Mouse (Mus musculus): Measurements from ENCODE around the gene Gm10354. TPM values are rescaled to one million over a fixed set of nuclear protein-coding genes. Genes with fewer than 3 reads are reported as not detected.
"Not testable (repeated sequence)": the region's sequence is repeated elsewhere in the genome, so short reads cannot be mapped to it uniquely, and the experiment has no call there.

The Gm10354 gene
- polyA plus RNA-seq, 1 experiment from 2014 or later, result not detected

DNA sequence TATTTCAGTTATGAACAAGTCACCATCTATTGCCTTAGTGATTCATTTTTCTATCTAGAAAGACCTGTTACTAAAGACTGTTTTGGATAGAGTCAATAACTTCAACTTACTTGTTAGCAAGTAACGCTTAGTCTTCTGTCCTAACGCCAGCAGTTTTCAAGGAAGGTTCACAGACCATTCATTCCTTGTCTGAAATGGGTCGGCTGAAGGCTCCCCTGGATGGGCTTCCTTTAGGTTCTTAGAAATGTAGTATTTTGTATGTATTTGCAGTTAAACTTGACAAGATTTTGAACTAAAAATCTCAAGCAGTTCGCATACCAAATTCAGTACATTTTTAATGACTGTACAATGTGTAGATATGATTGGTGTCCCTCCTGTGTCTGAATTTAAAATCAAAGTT lies 18.8 kb upstream of the Gm10354 start:
- 79% methylated on average over 4 of the region's 4 CpGs for WGBS
- not testable (repeated sequence) for ATAC-seq (ENCODE audit: low read depth)

DNA sequence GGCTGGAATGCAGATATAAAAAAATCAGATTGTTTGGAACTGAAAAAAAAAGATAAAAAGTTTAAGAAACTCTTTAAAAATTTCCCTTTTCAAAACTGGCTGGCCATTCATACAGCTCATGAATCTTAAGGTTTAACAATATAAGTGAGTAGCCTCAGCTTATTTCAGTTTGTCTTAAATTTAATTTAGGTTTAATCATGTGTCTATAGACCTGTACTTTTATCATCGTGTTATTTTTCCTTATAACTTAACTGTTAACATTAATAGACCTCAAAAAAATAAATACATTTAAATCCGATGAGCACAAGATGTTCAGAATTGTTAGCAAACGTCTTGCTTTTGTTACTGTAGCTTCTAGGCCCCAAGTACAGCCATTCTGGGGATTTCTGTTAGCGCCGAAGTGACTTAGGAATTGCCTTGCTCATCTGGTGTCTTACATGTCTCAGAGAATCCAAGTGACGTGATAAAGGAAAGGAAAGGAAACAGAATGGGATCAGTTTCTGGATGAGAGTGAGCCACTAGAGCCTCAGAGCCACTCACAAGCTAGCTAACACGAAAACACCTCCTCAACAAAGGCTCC lies 18.0 kb upstream of the Gm10354 start:
- H3K4me3 ChIP-seq (ENCODE audit: low read length); H3K36me3 ChIP-seq (ENCODE audit: control insufficient read depth, insufficient read depth, low read length); H3K27ac ChIP-seq (ENCODE audit: low read length); H3K27me3 ChIP-seq (ENCODE audit: control insufficient read depth, insufficient read depth, low read depth, low read length); H3K9me3 ChIP-seq (ENCODE audit: control insufficient read depth, low read length); H3K4me2 ChIP-seq (ENCODE audit: low read depth, low read length); H3K9ac ChIP-seq (ENCODE audit: low read length); ATAC-seq (ENCODE audit: low read depth); H3K4me1 ChIP-seq (replicated peaks; ENCODE audit: control insufficient read depth, insufficient read depth, low read length): not testable (repeated sequence)
- WGBS, result 72% methylated on average over 6 of the region's 7 CpGs

More for the DNA sequence above, 18.8 kb upstream of the Gm10354 start:
- not testable (repeated sequence) for H3K4me2 ChIP-seq (ENCODE audit: low read depth, low read length); H3K4me1 ChIP-seq (replicated peaks; ENCODE audit: control insufficient read depth, insufficient read depth, low read length); H3K9me3 ChIP-seq (ENCODE audit: control insufficient read depth, low read length); H3K4me3 ChIP-seq (ENCODE audit: low read length); H3K9ac ChIP-seq (ENCODE audit: low read length); H3K27me3 ChIP-seq (ENCODE audit: control insufficient read depth, insufficient read depth, low read depth, low read length); H3K36me3 ChIP-seq (ENCODE audit: control insufficient read depth, insufficient read depth, low read length); H3K27ac ChIP-seq (ENCODE audit: low read length)

DNA sequence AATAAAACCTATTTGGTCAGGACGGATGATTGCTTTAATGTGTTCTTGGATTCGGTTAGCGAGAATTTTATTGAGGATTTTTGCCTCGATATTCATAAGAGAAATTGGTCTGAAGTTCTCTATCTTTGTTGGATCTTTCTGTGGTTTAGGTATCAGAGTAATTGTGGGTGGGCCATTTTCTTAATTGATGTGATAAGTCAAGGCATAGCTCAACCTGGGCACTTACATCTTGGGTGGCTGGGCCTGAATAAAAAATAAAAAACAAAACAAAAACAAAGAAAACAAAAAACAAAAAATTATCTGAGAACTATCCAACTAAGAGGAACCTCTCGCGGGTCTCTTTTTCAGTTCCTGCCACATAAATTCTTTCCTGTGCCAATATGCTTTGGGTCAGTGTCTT lies 15.4 kb upstream of the Gm10354 start:
- H3K4me3 ChIP-seq (ENCODE audit: low read length); H3K27me3 ChIP-seq (ENCODE audit: control insufficient read depth, insufficient read depth, low read depth, low read length); H3K36me3 ChIP-seq (ENCODE audit: control insufficient read depth, insufficient read depth, low read length); H3K4me2 ChIP-seq (ENCODE audit: low read depth, low read length); H3K9me3 ChIP-seq (ENCODE audit: control insufficient read depth, low read length); H3K9ac ChIP-seq (ENCODE audit: low read length); H3K27ac ChIP-seq (ENCODE audit: low read length); H3K4me1 ChIP-seq (replicated peaks; ENCODE audit: control insufficient read depth, insufficient read depth, low read length): not testable (repeated sequence)
- peak; percentile 54; the same call in 1 of the 2 replicates for ATAC-seq (ENCODE audit: low read depth)
- WGBS, result 82% methylated on average over 6 of the region's 6 CpGs

DNA sequence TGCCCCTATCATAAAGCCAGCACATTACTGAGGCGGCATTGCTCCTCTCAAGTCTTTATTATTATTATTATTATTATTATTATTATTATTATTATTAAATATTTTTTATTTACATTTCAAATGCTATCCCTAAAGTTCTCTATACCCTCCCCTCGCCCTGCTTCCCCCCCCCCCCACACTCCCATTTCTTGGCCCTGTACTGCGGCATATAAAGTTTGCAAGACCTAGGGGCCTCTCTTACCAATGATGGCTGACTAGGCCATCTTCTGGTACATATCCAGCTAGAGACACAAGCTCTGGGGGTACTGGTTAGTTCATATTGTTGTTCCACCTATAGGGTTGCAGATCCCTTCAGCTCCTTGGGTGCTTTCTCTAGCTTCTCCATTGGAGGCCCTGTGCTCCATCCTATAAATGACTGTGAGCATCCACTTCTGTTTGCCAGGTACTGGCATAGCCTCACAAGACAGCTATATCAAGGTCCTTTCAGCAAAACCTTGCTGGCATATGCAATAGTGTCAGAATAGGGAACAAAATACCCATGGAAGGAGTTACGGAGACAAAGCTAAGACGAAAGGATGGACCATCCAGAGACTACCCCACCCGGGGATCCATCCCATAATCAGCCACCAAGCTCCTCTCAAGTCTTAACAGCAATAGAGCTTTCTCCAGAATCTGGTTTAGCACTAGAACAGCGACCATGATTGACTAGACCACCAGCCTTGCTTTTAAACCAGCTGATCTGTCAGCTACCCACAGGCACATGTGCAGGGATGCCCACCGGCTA lies 11.8 kb upstream of the Gm10354 start:
- not testable (repeated sequence) for H3K9me3 ChIP-seq (ENCODE audit: control insufficient read depth, low read length); H3K9ac ChIP-seq (ENCODE audit: low read length); H3K27ac ChIP-seq (ENCODE audit: low read length); ATAC-seq (ENCODE audit: low read depth); H3K4me3 ChIP-seq (ENCODE audit: low read length); H3K36me3 ChIP-seq (ENCODE audit: control insufficient read depth, insufficient read depth, low read length); H3K4me1 ChIP-seq (replicated peaks; ENCODE audit: control insufficient read depth, insufficient read depth, low read length); H3K4me2 ChIP-seq (ENCODE audit: low read depth, low read length); H3K27me3 ChIP-seq (ENCODE audit: control insufficient read depth, insufficient read depth, low read depth, low read length)
- WGBS, result 69% methylated on average over 7 of the region's 8 CpGs

DNA sequence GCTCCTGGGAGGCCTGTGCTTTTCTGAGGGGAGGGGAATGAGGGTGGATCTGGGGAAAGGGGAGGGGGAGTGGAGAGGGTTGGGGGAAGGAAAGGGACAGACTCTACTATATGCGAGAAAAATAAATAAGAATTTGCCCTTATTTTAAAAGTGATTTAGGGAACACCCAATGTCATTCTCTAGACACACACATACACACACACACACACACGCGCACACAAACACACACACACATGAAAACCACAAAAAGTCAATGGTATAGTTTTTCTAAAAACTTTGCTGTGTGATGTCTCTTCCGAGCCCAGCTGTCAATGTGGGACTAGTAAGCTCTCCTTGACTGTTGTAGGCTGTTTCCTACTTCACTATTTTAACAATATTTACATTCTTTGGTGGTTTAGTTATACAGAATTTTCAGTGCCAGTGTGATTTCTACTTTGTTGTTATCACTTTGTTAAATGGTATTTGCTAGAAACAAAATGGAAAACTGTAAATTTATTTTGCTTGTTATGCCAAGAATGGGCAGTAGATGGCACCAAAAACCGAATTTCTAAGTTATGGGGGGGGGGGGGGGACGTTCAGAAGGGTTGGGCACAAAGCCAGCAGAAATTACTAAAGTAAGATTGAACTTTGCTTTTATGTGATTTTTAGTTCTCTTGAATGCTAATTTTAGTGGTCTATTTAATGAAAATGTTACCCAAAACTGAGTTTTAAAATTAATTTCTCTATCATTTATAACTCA lies 8.1 kb upstream of the Gm10354 start:
- not testable (repeated sequence) for H3K9me3 ChIP-seq (ENCODE audit: control insufficient read depth, low read length); H3K9ac ChIP-seq (ENCODE audit: low read length); H3K36me3 ChIP-seq (ENCODE audit: control insufficient read depth, insufficient read depth, low read length); H3K27me3 ChIP-seq (ENCODE audit: control insufficient read depth, insufficient read depth, low read depth, low read length); H3K4me1 ChIP-seq (replicated peaks; ENCODE audit: control insufficient read depth, insufficient read depth, low read length); H3K27ac ChIP-seq (ENCODE audit: low read length); H3K4me3 ChIP-seq (ENCODE audit: low read length); H3K4me2 ChIP-seq (ENCODE audit: low read depth, low read length)
- ATAC-seq (ENCODE audit: low read depth), result 0 out of 2 replicates have a peak, but pooled peaks have one; percentile 38
- 35% methylated on average over 5 of the region's 6 CpGs for WGBS

DNA sequence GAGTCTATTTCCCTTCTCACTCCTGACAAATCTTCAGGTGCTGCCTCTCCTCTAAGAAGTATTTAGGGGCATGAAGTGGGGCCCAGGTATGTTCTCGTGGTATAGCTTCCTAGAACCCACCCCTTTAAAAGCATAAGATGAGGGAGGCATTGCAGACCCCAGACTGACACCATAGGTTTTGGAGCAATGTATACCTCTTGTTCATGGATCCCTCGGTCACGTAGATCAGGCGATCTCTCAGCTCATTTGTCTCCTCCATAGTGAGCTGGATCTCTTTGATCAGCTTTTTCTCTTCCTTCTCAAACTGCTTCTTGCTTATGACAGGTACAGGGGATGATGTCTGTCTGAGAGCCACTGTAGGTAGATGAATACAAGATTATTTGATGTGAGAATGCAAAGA lies 1.4 kb downstream of the Gm10354 start:
- not testable (repeated sequence) for H3K4me1 ChIP-seq (replicated peaks; ENCODE audit: control insufficient read depth, insufficient read depth, low read length); H3K4me2 ChIP-seq (ENCODE audit: low read depth, low read length); H3K9me3 ChIP-seq (ENCODE audit: control insufficient read depth, low read length); H3K9ac ChIP-seq (ENCODE audit: low read length); H3K36me3 ChIP-seq (ENCODE audit: control insufficient read depth, insufficient read depth, low read length); ATAC-seq (ENCODE audit: low read depth); H3K4me3 ChIP-seq (ENCODE audit: low read length); H3K27me3 ChIP-seq (ENCODE audit: control insufficient read depth, insufficient read depth, low read depth, low read length); H3K27ac ChIP-seq (ENCODE audit: low read length)
- WGBS, result 71% methylated on average over 4 of the region's 4 CpGs

DNA sequence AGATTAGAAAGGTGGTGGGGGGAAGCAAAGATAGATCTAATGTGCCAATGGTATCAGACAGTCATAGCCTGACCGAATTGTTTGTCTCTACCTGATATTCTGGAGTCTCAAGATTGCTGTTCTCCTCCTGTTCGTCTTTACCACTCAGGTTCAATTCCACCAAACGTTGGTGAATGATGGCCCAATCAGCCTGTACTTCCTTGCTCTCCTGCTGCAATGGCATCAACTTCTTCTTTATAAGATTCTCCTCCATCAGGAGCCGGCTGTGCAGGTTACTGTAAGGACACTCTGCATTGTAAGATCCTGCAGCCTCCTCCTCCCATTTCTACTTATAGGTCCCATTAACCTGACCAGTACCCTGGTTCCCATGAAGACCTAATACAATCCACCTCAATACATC lies 3.4 kb downstream of the Gm10354 start:
- not testable (repeated sequence) for H3K27me3 ChIP-seq (ENCODE audit: control insufficient read depth, insufficient read depth, low read depth, low read length); H3K4me1 ChIP-seq (replicated peaks; ENCODE audit: control insufficient read depth, insufficient read depth, low read length); ATAC-seq (ENCODE audit: low read depth); H3K9me3 ChIP-seq (ENCODE audit: control insufficient read depth, low read length); H3K4me3 ChIP-seq (ENCODE audit: low read length); H3K4me2 ChIP-seq (ENCODE audit: low read depth, low read length); H3K9ac ChIP-seq (ENCODE audit: low read length); H3K36me3 ChIP-seq (ENCODE audit: control insufficient read depth, insufficient read depth, low read length); H3K27ac ChIP-seq (ENCODE audit: low read length)
- WGBS, result 51% methylated on average over 3 of the region's 4 CpGs

DNA sequence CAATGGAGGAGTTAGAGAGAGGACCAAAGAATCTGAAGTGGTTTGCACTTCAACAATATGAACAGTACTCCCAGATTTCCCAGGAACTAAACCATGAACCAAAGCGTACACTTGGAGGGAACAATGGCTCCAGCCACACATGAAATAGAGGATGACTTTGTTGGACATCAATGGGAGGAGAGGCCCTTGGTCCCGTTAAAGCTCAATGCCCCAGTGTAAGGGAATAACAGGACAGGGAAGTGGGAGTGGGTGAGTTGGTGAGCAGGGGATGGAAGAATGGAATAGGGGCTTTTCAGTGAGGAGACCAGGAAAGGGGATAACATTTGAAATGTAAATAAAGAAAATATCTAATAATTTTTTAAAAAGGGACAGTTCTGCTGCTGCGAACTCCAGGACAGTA lies 5.9 kb downstream of the Gm10354 start:
- 72% methylated on average over 3 of the region's 3 CpGs for WGBS
- not testable (repeated sequence) for H3K4me3 ChIP-seq (ENCODE audit: low read length); H3K27ac ChIP-seq (ENCODE audit: low read length)

DNA sequence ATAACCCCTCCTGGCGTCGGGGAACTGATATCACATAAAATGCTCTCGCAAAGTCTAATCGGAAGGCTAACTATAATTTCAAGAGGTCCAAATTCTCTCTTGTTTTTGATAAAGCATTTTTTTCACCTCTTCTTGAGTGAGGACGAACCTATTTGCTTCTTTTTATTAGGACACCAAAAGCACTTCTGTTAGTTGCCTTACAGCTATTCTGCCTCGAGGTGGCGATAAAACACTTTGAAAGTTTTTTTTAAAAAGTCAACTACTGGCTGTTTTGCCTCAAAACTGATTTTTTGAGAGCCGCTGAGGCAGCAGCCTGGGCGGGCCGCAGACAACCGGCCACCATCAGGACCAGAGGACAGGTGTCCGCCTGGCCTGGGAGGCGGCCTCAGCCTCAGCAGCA lies 14.9 kb downstream of the Gm10354 start:
- H3K4me2 ChIP-seq (ENCODE audit: low read depth, low read length); H3K4me3 ChIP-seq (ENCODE audit: low read length); H3K27ac ChIP-seq (ENCODE audit: low read length); H3K4me1 ChIP-seq (replicated peaks; ENCODE audit: control insufficient read depth, insufficient read depth, low read length); H3K36me3 ChIP-seq (ENCODE audit: control insufficient read depth, insufficient read depth, low read length); H3K9ac ChIP-seq (ENCODE audit: low read length); H3K9me3 ChIP-seq (ENCODE audit: control insufficient read depth, low read length); ATAC-seq (ENCODE audit: low read depth); H3K27me3 ChIP-seq (ENCODE audit: control insufficient read depth, insufficient read depth, low read depth, low read length): not testable (repeated sequence)
- 75% methylated on average over 13 of the region's 13 CpGs for WGBS

More for the DNA sequence above, 5.9 kb downstream of the Gm10354 start:
- not testable (repeated sequence) for ATAC-seq (ENCODE audit: low read depth); H3K4me2 ChIP-seq (ENCODE audit: low read depth, low read length); H3K27me3 ChIP-seq (ENCODE audit: control insufficient read depth, insufficient read depth, low read depth, low read length); H3K4me1 ChIP-seq (replicated peaks; ENCODE audit: control insufficient read depth, insufficient read depth, low read length); H3K36me3 ChIP-seq (ENCODE audit: control insufficient read depth, insufficient read depth, low read length); H3K9me3 ChIP-seq (ENCODE audit: control insufficient read depth, low read length); H3K9ac ChIP-seq (ENCODE audit: low read length)
